Mouse (Mus musculus): ENCODE data around the gene Khdc3.
A peak's percentile ranks its signal among the peaks of the same experiment; 100 is the strongest.
"Not testable (repeated sequence)": the region's sequence is repeated elsewhere in the genome, so short reads cannot be mapped to it uniquely, and the experiment has no call there.

Khdc3 gene

DNA sequence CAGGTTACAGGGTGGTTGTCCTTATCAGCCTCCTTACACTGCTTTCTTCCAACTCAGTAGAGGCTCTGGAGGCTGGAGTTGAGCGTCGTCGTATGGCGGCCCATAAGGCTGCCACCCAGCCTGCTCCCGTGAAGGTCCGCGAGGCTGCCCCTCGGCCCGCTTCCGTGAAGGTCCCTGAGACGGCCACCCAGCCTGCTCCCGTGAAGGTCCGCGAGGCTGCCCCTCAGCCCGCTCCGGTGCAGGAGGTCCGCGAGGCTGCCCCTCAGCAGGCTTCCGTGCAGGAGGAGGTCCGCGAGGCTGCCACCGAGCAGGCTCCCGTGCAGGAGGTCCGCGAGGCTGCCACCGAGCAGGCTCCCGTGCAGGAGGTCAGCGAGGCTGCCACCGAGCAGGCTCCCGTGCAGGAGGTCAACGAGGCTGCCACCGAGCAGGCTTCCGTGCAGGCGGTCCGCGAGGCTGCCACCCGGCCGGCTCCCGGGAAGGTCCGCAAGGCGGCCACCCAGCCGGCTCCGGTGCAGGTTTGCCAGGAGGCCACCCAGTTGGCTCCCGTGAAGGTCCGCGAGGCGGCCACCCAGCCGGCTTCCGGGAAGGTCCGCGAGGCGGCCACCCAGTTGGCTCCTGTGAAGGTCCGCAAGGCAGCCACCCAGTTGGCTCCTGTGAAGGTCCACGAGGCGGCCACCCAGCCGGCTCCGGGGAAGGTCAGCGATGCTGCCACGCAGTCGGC, 1.7 kb downstream of the Khdc3 start:
- DNase-seq, result peak; percentile 44 to 45

DNA sequence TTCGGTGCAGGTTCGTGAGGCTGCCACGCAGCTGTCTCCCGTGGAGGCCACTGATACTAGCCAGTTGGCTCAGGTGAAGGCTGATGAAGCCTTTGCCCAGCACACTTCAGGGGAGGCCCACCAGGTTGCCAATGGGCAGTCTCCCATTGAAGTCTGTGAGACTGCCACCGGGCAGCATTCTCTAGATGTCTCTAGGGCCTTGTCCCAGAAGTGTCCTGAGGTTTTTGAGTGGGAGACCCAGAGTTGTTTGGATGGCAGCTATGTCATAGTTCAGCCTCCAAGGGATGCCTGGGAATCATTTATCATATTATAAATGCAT, 2.2 kb downstream of the Khdc3 start:
- DNase-seq, result no peak

DNA sequence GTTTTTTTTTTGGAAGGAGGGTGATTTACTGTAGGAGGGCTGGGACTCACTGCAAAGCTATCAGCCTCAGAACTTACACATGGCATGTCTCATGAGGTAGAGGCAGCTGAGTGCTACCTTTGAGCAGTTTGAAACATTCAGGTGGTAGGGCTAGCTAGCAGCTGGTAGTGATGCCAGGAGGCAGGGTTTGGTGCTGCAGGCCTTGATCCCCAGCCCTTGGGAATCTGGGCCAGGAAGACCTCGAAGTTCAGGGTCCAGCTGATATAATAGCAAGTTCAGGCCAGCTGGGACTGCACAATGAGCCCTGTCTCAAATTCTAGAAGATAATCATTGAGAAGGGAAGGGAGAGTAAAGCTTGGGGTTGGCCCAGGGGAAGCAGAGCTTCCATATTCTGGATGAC, 3.5 kb downstream of the Khdc3 start:
- DNase-seq, result no peak

DNA sequence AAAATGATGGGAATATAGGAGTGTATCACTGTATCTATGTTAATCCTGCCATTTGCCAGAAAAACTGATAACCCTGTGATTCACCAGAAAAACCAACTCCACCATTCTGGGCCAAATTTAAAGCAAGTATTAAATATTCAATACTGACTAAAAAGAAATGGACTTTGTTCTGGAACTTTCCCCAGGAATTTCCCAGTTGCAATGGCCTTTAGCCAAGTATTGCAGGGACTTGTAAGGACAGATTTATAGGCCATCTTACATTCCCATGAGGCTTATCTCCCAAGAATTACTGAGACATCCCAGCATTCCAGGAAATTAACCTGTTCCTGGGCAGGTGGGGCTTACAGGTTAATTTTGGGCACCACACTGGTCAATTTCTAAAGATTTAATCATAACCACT, 4.1 kb downstream of the Khdc3 start:
- no peak for DNase-seq

DNA sequence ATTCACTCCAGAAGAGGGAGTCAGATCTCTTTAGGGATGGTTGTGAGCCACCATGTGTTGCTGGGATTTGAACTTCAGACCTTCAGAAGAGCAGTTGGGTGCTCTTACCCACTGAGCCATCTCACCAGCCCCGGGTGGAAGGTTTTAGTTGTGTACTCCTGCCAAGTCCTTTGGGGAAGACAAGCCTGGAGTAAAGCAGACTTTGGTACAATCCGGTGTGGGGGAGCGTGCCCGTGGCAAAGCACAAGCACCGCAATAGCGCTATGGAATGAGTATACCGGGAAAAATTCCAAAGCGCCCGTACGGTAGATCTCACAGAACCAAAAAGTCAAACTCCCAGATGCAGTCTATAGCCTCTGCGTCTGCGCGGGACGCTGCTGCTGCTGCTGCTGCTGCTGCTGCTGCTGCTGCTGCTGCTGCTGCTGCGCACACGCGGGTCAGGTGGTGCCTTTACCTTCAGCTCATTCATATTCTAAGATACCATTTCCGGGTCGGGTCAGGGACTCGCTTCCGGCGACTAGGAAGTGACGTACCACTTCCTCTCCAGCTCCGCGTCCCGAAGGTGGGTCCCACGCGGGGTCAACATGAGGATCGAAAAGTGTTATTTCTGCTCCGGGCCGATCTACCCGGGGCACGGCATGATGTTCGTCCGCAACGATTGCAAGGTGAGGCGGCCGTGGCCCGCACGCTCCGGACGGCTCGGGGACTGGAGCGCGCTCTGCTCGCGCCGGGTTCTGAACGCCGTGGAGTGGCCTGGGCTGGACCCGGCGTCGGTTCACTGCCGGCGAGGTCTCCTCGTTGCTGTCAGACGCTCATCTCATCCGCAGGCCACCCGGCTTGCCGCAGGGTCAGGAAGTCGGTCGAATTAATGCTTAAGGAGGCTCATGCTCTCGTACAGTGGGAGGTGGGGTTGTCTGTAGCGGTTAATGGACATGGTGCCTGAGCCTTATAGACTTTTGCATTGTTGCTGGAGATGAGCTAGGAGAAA, 11.6 kb downstream of the Khdc3 start, which contains the start of gene Rsl24d1:
Rsl24d1 (plus strand) TSS at position 508 of the 988 bp plus-strand sequence.
- peak; percentile 87 to 90 for DNase-seq

DNA sequence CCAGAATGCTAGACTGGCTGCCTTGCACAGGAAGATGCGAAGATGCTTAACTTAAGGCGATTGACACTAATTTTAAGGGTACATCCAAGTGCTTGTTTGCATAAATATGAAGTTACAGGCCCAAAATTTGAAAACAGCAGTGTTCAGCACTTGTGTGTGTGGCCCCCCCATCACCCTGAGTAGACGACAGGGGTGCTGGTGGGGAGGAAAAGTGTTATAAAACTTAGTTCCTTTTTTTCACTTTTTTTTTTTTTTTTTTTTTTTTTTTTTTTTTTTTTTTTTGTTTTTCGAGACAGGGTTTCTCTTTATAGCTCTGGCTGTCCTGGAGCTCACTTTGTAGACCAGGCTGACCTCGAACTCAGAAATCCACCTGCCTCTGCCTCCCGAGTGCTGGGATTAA, 15.1 kb downstream of the Khdc3 start:
- not testable (repeated sequence) for DNase-seq

DNA sequence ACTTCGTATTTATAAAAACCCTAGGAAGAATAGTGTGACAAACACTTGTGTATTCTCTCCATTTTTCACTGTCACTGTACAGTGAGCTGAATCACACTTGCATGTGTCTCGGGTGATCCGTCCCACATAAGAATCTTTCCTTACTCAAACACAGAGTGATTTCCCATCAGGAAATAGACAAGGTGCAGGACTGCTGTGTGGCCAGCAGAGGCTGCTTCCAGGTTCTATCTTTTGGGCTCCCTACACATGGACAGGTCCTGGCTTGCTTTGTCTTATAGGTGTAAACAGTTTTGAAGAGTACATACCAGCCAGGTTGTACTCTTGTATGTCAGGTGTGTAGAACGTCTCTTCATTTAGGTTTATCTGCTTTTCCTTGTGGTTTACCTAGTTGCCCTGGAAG, 16.4 kb downstream of the Khdc3 start:
- no peak for DNase-seq

DNA sequence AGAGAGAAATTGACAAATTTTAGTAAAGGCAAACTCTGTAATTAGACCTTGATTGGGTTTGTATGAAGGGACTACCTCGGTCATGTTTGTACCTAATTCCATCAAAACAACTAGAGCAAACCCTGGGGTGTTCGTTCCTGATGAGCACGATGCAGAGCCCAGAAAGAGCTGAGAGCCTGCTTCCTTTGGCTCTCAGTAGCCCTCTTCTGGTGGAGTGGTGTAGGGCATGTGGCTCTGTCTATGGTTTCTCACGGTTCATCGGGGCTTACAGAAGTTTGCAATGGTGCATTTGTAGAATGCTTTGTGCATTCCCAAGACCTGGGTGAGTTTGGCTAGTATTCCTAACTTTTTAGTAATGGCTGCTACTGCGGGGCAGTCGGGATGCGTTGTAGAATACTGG, 20.1 kb downstream of the Khdc3 start:
- DNase-seq, result peak; percentile 9 to 21

DNA sequence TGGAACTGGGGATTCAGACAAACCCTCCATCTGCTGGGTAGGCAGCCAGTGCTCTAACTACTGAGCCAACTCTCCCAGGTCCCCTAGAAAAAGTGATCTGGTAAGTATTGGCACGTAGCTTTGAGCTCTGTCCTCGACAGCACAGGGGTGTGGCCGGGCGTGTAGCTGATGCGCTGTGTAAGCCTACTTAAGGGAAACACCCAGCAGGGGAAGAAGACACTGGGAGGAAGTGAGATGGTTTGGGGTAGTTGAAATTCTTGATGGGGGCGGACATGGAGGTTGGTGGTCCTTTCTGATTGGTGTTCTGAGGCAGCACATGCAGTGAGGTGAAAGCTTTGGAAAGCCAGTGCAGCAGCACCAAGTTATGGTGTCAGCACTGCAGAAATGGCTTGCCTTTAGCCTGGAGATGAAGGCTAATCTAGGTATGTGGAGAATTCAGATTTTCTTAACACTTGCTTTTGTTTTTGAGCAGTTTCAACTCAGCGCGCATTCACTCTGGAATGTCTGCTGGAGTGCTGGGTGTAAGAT, 23.5 kb downstream of the Khdc3 start:
- DNase-seq, result no peak

DNA sequence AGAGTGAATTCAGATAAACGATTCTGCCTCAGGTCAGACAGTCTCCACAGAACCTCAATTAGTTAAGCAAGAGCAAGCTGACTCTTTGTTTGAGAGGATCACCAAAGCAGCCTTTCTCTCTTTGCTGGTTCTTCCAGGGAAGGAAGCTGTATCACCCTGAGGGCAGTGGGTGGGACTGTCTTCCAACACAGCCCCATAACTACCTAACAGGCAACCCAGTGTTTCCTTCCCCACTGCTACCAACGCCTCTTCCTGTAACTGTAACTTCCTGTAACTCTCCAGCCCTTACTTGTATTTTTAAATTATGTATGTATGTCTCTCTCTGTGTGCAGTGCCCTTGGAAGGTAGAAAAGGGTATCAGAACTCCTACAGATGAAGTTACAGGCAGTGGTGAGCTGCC, 25.8 kb downstream of the Khdc3 start:
- DNase-seq, result no peak

DNA sequence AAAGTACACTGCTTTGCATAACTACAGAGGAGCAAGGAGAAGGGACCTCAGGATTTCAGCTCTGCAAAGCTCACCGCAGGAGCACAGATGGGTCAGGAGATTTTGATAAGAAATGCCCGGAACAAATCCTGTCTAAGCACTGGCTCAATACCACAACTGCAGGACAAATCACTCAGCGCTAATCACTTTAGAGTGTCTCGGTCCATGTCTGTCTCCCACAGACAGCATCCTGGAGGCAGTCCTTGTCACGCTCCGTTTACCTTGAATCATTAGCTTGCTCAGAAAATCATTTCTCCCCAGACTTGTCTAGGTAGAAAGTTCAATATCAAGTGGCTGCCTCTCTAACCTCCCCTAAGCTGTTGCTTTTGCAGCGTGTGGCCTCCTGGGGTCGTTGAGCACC, 28.2 kb downstream of the Khdc3 start:
- DNase-seq, result no peak

DNA sequence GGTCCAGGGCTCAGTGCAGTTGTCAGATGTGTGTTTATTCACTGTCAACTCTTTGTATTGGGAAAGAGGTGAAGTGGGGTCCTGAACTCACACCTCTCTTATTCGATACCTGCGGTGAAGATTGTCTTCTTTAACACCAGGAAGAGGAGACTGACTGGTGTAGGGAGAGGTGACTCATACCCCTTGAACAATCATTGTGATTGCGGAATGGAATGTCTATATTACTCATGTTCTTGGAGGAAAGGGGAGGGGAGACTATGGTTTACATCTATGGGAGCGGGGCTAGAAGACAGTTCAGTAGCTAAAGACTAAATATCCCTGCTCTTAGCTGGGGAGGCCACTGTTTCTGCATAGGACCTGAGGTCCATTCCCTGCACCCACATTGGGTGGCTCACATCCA, 28.9 kb downstream of the Khdc3 start:
- no peak for DNase-seq

DNA sequence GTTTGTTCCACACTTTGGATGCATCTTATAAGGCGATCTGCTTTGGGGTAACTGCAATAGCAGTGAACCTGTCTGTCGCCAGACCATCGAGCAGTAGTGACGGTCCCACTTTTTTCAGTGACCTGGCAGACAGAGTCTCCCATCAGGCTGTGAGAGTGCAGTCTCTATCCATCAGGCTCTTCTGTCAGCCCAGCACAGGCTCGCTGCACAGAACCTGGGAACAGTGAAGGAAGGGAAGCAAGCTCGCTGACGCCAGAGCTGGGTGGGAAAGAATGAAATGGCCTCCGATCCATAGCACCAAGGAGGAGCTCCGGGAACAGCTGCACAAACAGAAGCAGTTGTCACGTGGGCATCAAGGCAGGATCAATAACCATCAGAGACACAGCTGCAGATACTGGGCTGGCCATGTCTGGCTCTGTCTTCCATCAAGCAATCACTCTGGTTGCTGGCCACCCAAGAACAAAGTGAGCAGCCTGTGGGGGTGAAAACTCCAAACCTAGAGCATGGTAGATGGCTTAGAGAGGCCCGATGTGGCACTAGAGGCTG, 35.8 kb downstream of the Khdc3 start:
- DNase-seq, result no peak
